Mouse (Mus musculus) kidney, postnatal 0 days (tissue): ENCODE results near the gene Clip2. TPM values are rescaled to one million over a fixed set of nuclear protein-coding genes. Genes with fewer than 3 reads are reported as not detected.

ENCODE experiments used
- ATAC-seq: fragments of 200-750 bp; cut with Nextera tagmentation; replicated peaks from 2 replicates; pipeline ENCODE4 v1.8.0; 2017; ENCODE audit warnings: low read depth, moderate number of reproducible peaks, moderate TSS enrichment, moderate library complexity; ENCODE audit not compliant: low FRiP score
- DNase-seq: peaks from one replicate; pipeline ENCODE4 v3.0.0-alpha.2; 2016; ENCODE audit warnings: low spot score
- H3K27ac ChIP-seq: fragments of 300-500 bp; sonication (generic); 2 replicates; pipeline ENCODE4 v1.5.1; 2014; ENCODE audit warnings: mild to moderate bottlenecking
- H3K27me3 ChIP-seq: fragments of 300-500 bp; sonication (generic); 2 replicates; pipeline ENCODE4 v1.6.1; 2014; ENCODE audit warnings: low read length, mixed read lengths; ENCODE audit not compliant: insufficient read depth
- H3K36me3 ChIP-seq: fragments of 300-500 bp; sonication (generic); 2 replicates; pipeline ENCODE4 v1.6.1; 2014; ENCODE audit warnings: low read length, mixed read lengths; ENCODE audit not compliant: insufficient read depth
- H3K4me1 ChIP-seq: fragments of 300-500 bp; sonication (generic); replicated peaks from 2 replicates; pipeline ENCODE4 v1.6.1; 2014; ENCODE audit warnings: antibody characterized with exemption, low read length, mixed read lengths; ENCODE audit not compliant: insufficient read depth
- H3K4me2 ChIP-seq: fragments of 300-500 bp; sonication (generic); 2 replicates; pipeline ENCODE4 v1.6.1; 2014; ENCODE audit warnings: mild to moderate bottlenecking, low read length, moderate library complexity, mixed read lengths
- H3K4me3 ChIP-seq: fragments of 300-500 bp; sonication (generic); replicated peaks from 2 replicates; pipeline ENCODE4 v1.5.1; 2014; ENCODE audit warnings: low read depth, low read length
- H3K9ac ChIP-seq: fragments of 300-500 bp; sonication (generic); 2 replicates; pipeline ENCODE4 v1.6.1; 2014; ENCODE audit warnings: low read depth, low read length
- H3K9me3 ChIP-seq: fragments of 300-500 bp; sonication (generic); replicated peaks from 2 replicates; pipeline ENCODE4 v1.6.1; 2016; ENCODE audit warnings: low read length, inconsistent platforms, mixed read lengths
- CTCF ChIP-seq: IDR thresholded peaks from 2 replicates; pipeline ENCODE4 v1.5.1; 2016; ENCODE audit warnings: antibody characterized with exemption, low read depth, mild to moderate bottlenecking, moderate library complexity
- WGBS: fragments of 180-500 bp; shearing (Covaris S2); extraction: QIAGEN DNeasy Blood & Tissue Kit; methylation state at CpG from one replicate; pipeline ENCODE4 v1.1.7; 2014; 5-methylcytosine and 5-hydroxymethylcytosine counted together
- polyA plus RNA-seq: library from polyadenylated mRNA; unstranded; fragments of >200 nt; fragmentation: Nextera tagmentation; extraction: Ambion mirVana; gene quantifications from 2 replicates; pipeline ENCODE4 v1.2.1, GENCODE M21; 2015

The Clip2 gene
- polyA plus RNA-seq, 1 experiment from 2014 or later = 3.3 TPM

DNA sequence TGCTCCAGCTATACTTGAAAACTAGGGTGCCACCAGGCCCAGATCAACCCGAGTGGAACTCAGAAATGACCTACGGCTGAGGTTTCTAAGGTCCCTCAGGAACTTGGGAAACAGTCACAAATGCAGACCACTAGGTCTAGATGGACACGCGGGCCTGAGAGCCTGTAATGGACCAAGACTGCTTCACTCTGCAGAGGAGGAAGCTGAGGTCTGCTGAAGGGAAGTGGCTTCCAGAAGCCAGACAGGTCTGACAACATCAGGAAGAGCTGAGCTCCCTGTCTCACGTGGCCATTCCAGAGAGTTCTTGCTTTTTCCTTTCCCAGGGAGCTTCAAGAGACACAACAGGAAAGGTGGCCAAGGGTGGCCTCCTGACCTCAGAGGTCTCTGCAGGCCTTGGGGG is 43.3 kb downstream of the Clip2 start:
- H3K9ac ChIP-seq = no peak overlapping the region
- 85% methylated on average over 5 of the region's 5 CpGs for WGBS
- no peak overlapping the region for H3K4me2 ChIP-seq
- DNase-seq = no peak
- no peaks in the 10 kb centered on the region for H3K4me1 ChIP-seq
- H3K4me3 ChIP-seq = no peak overlapping the region
- no peaks in the 10 kb centered on the region for H3K27me3 ChIP-seq
- H3K36me3 ChIP-seq = peaks cover 29% of the 10 kb centered on the region; the same call in 1 of the 2 replicates
- no peak for ATAC-seq
- no peak overlapping the region for H3K27ac ChIP-seq
- H3K9me3 ChIP-seq = no peaks in the 10 kb centered on the region
- no peak for TF ChIP-seq CTCF

DNA sequence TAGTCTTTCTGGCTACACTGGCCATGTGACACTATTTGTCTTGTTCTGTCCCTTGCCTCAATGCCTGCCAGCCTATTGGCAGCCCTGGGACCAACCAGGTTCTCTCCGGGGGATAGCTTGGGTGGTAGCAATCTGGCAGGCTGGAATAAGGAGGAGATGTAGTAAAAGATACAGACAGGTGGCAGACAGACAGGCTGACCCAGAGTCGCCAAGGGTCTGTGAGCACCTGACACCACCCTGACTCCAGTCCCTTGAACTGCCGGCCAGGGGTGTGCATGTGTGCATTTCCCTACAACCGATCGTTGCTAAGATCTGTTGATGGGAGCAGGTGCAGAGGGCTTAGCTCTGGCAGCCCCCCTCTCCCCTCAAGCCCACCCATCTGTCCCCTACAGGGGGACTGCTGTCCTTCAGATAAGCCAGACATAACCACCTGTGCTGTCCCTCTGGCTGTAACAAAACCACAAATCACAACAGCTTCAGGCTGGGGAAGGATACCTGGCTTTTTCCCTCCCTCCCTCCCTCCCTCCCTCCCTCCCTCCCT is 44.3 kb downstream of the Clip2 start:
- H3K4me3 ChIP-seq = no peak overlapping the region
- peaks cover 29% of the 10 kb centered on the region; the same call in 1 of the 2 replicates for H3K36me3 ChIP-seq
- no peak for DNase-seq
- no peak overlapping the region for H3K4me2 ChIP-seq
- 53% methylated on average over 5 of the region's 5 CpGs for WGBS
- H3K4me1 ChIP-seq = no peaks in the 10 kb centered on the region
- H3K27me3 ChIP-seq = no peaks in the 10 kb centered on the region
- H3K9ac ChIP-seq = no peak overlapping the region
- H3K27ac ChIP-seq = no peak overlapping the region
- no peaks in the 10 kb centered on the region for H3K9me3 ChIP-seq
- no peak for ATAC-seq
- no peak for TF ChIP-seq CTCF

DNA sequence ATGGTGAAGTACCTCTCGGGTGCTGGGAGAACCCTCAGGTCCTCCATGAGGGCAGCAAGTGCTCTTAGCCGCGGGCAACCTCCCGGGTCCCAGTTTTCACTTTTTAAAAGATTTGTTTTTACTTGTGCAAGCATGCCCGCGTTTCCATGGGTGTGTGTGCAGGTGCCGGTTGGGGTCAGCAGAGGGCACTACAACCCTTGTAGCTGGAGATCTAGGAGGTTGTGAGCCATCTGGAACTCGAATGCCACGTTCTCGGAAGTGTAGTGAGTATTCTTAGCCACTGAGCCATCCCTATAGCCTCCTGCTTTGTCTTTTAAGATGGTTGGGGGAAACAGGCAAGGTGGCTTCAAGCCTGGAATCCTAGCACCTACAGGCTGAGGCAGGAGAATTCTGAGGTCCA is 44.9 kb downstream of the Clip2 start:
- H3K9ac ChIP-seq = no peak overlapping the region
- H3K4me1 ChIP-seq = no peaks in the 10 kb centered on the region
- peak; percentile 83 for TF ChIP-seq CTCF
- no peak overlapping the region for H3K4me2 ChIP-seq
- ATAC-seq (no peak), DNase-seq (peak; percentile 81)
- H3K9me3 ChIP-seq = no peaks in the 10 kb centered on the region
- no peaks in the 10 kb centered on the region for H3K27me3 ChIP-seq
- 22% methylated on average over 10 of the region's 10 CpGs for WGBS
- peaks cover 33% of the 10 kb centered on the region for H3K36me3 ChIP-seq
- no peak overlapping the region for H3K4me3 ChIP-seq
- H3K27ac ChIP-seq = no peak overlapping the region

DNA sequence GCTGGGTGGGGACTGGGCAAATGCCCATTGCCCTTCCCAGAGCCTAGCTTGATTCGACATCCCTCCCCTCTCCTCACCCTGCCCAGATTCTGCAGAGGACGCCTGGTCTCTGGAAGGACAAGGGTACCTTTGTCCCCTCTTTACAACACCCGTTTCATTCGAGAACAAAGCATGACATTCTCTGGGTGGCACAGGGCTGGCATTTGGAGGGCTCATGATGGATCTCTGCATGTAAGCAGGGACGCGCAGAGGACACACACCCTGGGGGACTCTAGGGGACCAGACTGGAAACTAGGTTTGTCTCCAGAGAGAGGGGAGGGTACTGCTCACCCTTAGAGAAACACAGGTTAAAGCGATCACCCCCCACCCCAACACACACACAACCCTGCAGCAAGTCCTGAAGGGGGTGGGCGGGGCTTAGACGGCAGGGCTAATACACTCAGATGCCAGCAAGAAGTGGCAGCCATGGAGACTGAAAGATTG is 46.4 kb downstream of the Clip2 start:
- H3K27me3 ChIP-seq = no peaks in the 10 kb centered on the region
- H3K9ac ChIP-seq = no peak overlapping the region
- WGBS = 80% methylated on average over 9 of the region's 9 CpGs
- no peak overlapping the region for H3K4me2 ChIP-seq
- no peaks in the 10 kb centered on the region for H3K9me3 ChIP-seq
- H3K36me3 ChIP-seq = peaks cover 36% of the 10 kb centered on the region
- H3K4me3 ChIP-seq = no peak overlapping the region
- ATAC-seq (no peak), DNase-seq (no peak)
- no peaks in the 10 kb centered on the region for H3K4me1 ChIP-seq
- no peak for TF ChIP-seq CTCF
- H3K27ac ChIP-seq = no peak overlapping the region

DNA sequence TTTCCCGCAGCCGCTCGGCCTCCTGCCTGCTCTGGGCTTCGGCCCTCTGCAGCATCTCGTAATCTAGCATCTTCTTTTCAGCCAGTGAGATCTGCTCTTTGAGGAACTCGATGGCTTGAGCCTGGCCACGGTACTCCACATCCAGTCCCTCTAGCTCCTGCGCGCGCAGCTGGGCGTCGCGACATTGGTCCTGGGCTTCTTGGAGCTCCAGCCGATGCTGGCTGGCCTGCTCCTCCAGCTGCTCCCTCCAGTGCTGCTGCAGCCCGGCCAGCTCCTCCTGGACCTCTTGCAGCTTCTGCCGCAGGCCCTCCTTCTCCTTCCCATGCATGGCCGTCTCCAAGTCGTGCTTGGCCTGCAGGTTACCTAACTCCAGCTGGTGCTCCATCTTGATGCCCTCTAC is 49.6 kb downstream of the Clip2 start:
- Histone ChIP-seq H3K4me1 (no peaks in the 10 kb centered on the region), H3K27me3 (no peaks in the 10 kb centered on the region), H3K4me2 (no peak overlapping the region), H3K27ac (no peak overlapping the region), H3K9ac (no peak overlapping the region), H3K4me3 (no peak overlapping the region), H3K9me3 (no peaks in the 10 kb centered on the region), H3K36me3 (peaks cover 18% of the 10 kb centered on the region)
- WGBS = 95% methylated on average over 18 of the region's 18 CpGs
- no peak for TF ChIP-seq CTCF
- no peak for ATAC-seq
- DNase-seq = no peak

DNA sequence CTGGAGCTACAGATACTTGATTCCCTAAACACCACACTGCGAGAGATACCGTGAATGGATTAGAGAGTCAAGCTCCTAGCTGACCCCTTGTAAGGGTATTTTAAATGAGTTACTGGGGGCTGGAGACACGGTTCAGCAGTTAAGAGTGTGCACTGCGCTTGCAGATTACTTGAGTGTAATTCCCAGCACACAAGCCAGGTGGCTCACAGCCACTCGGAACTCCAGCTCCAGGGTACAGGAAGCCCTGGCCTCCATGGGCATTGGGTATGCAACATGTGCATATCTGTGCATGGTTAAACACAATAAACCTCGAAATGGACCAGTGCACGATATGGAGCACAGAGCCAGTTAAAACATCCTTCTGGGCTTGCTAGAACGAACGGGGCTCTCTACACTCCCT is 50.8 kb downstream of the Clip2 start:
- peak; percentile 55; the same call in 1 of the 2 replicates for TF ChIP-seq CTCF
- no peak overlapping the region for H3K4me2 ChIP-seq
- H3K27ac ChIP-seq = no peak overlapping the region
- no peaks in the 10 kb centered on the region for H3K9me3 ChIP-seq
- H3K4me1 ChIP-seq = no peaks in the 10 kb centered on the region
- H3K27me3 ChIP-seq = no peaks in the 10 kb centered on the region
- DNase-seq = no peak
- no peak for ATAC-seq
- 73% methylated on average over 9 of the region's 9 CpGs for WGBS
- H3K4me3 ChIP-seq = no peak overlapping the region
- peaks cover 19% of the 10 kb centered on the region for H3K36me3 ChIP-seq
- no peak overlapping the region for H3K9ac ChIP-seq

DNA sequence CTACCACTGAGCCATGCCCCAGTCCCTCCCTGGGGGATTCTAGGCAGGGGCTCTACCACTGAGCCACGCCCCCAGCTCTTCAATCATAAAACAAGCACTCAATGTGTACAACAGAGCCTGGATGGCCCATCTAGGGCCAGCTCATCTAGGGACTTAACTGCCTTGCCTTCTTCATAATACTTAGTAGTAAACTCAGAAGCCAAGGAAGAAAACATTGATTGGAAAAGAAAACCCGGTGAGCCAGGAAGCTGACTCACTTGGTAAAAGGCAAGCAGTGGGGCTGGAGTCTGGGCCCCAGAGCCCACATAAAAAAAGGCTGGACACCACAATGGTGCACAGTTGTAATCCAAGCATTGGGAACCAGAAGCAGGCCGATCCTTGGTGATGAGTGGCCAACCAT is 51.6 kb downstream of the Clip2 start:
- Histone ChIP-seq H3K27ac (no peak overlapping the region), H3K9me3 (no peaks in the 10 kb centered on the region), H3K4me1 (no peaks in the 10 kb centered on the region), H3K4me3 (no peak overlapping the region), H3K9ac (no peak overlapping the region), H3K4me2 (no peak overlapping the region), H3K36me3 (peaks cover 23% of the 10 kb centered on the region), H3K27me3 (no peaks in the 10 kb centered on the region)
- DNase-seq = no peak
- no peak for TF ChIP-seq CTCF
- ATAC-seq = no peak
- WGBS = 91% methylated on average over 3 of the region's 3 CpGs
